Mouse (Mus musculus): ENCODE data around the gene Cdc14a. TPM values are rescaled to one million over a fixed set of nuclear protein-coding genes. Genes with fewer than 3 reads are reported as not detected.

The Cdc14a gene
- polyA plus RNA-seq, 1 experiment from 2014 or later: 8.3 TPM

Other genes with a start within 250 kb of the Cdc14a start
- gene Gpr88, start 170.5 kb downstream of the Cdc14a start, polyA plus RNA-seq (2015; fragmentation: Nextera tagmentation; extraction: Ambion mirVana): 1.3 and 1.4 TPM in 2 replicates
- 65.1 and 65.6 TPM in 2 replicates for gene Rtca, start 84.2 kb upstream of the Cdc14a start, polyA plus RNA-seq (2015; fragmentation: Nextera tagmentation; extraction: Ambion mirVana)
- gene Dbt, start 89.0 kb upstream of the Cdc14a start, polyA plus RNA-seq (2015; fragmentation: Nextera tagmentation; extraction: Ambion mirVana): 17.3 TPM in 2 replicates
- 0.78 and 0.80 TPM in 2 replicates for gene Lrrc39, start 138.9 kb upstream of the Cdc14a start, polyA plus RNA-seq (2015; fragmentation: Nextera tagmentation; extraction: Ambion mirVana)
- gene Sass6, start 170.9 kb upstream of the Cdc14a start, polyA plus RNA-seq (2015; fragmentation: Nextera tagmentation; extraction: Ambion mirVana): 24.5 and 26.0 TPM in 2 replicates
- gene Trmt13, start 190.6 kb upstream of the Cdc14a start, polyA plus RNA-seq (2015; fragmentation: Nextera tagmentation; extraction: Ambion mirVana): 24.0 and 24.9 TPM in 2 replicates
- 86.0 TPM in 2 replicates for gene Mfsd14a, start 238.6 kb upstream of the Cdc14a start, polyA plus RNA-seq (2015; fragmentation: Nextera tagmentation; extraction: Ambion mirVana)

Measured in lung, embryonic 15.5 days (tissue).